Comparison of ENCODE assay signal across 8 mouse cellular contexts in genomic region chr10:103028253-103029131, GRCm38 (mm10). TPM values are rescaled to one million over a fixed set of nuclear protein-coding genes. Genes with fewer than 3 reads are reported as not detected.
DNase-seq lines count a peak whose midpoint lies in the region; ATAC-seq lines count a peak whose summit lies in the region.

No protein-coding gene starts in this region.

- H3K4me2 ChIP-seq in heart, embryonic 13.5 days, result peak overlapping the region; percentile 79
- peak overlapping the region; percentile 70 for H3K4me2 ChIP-seq in kidney, embryonic 15.5 days

- H3K9ac ChIP-seq in heart, embryonic 13.5 days, result peak overlapping the region; percentile 59; the same call in 1 of the 2 replicates
- peak overlapping the region; percentile 43 for H3K9ac ChIP-seq in kidney, embryonic 15.5 days

- DNase-seq in ES-CJ7 (ENCODE audit: low read depth, low spot score), result peak; percentile 72
- peak; percentile 19 for DNase-seq in adrenal gland, postnatal 14 days
- peak; percentile 69 for DNase-seq in mesoderm, embryonic 11.5 days (ENCODE audit: low read depth, low spot score)
- no peak for DNase-seq in spleen, postnatal 14 days (ENCODE audit: low spot score in 2 of 2)
- DNase-seq in urinary bladder, postnatal 25 days (ENCODE audit: low spot score), result no peak
- no peak for DNase-seq in natural killer cell, adult 2 months (ENCODE audit: low spot score in 2 of 2)

- H3K27me3 ChIP-seq in heart, embryonic 13.5 days (replicated peaks), result peaks cover 86% of the 10 kb centered on the region
- H3K27me3 ChIP-seq in kidney, embryonic 15.5 days, result peaks cover 85% of the 10 kb centered on the region

- ATAC-seq in heart, embryonic 13.5 days (ENCODE audit: extremely low read depth, insufficient number of reproducible peaks, low FRiP score, low TSS enrichment), result no peak
- peak; percentile 88 for ATAC-seq in kidney, embryonic 15.5 days (replicated peaks; ENCODE audit: low FRiP score)

- H3K4me1 ChIP-seq in heart, embryonic 13.5 days, result peaks cover 18% of the 10 kb centered on the region
- peaks cover 26% of the 10 kb centered on the region for H3K4me1 ChIP-seq in kidney, embryonic 15.5 days

- no peaks in the 10 kb centered on the region for H3K36me3 ChIP-seq in heart, embryonic 13.5 days
- H3K36me3 ChIP-seq in kidney, embryonic 15.5 days, result no peaks in the 10 kb centered on the region

- no peak overlapping the region for H3K27ac ChIP-seq in heart, embryonic 13.5 days (replicated peaks)
- peak overlapping the region; percentile 79 for H3K27ac ChIP-seq in kidney, embryonic 15.5 days

- H3K9me3 ChIP-seq in heart, embryonic 13.5 days, result no peaks in the 10 kb centered on the region
- H3K9me3 ChIP-seq in kidney, embryonic 15.5 days (replicated peaks), result no peaks in the 10 kb centered on the region

- WGBS in heart, embryonic 13.5 days, result under 1% methylated on average over 49 of the region's 50 CpGs
- under 1% methylated on average over 50 of the region's 50 CpGs for WGBS in kidney, embryonic 15.5 days

- H3K4me3 ChIP-seq in heart, embryonic 13.5 days, result peak overlapping the region; percentile 55
- peak overlapping the region; percentile 53 for H3K4me3 ChIP-seq in kidney, embryonic 15.5 days (replicated peaks)

RNA-seq across cellular contexts. Expression of gene Alx1, which starts 1.5 kb away (rescaled TPM):
- not detected in 2 replicates for total RNA-seq in adrenal gland, postnatal 14 days (2021)
- 0.47 and 0.64 TPM in 2 replicates for polyA plus RNA-seq in heart, embryonic 13.5 days (2015; fragmentation: Nextera tagmentation; extraction: Ambion mirVana)
- polyA plus RNA-seq in kidney, embryonic 15.5 days (2015; fragmentation: Nextera tagmentation; extraction: Ambion mirVana), result 28.6 and 29.9 TPM in 2 replicates

Comparison
In these comparisons a context has a peak if more than half of its experiments do, and no peak if none do; other contexts are left out.
1. DNase-seq: peak in ES-CJ7 (single experiment), adrenal gland, postnatal 14 days (single experiment) and mesoderm, embryonic 11.5 days (single experiment); none in spleen, postnatal 14 days (0 of 2), urinary bladder, postnatal 25 days (single experiment) and natural killer cell, adult 2 months (0 of 2).
2. RNA of gene Alx1, which starts 1.5 kb away (polyA plus RNA-seq): 28.6 to 29.9 TPM in kidney, embryonic 15.5 days; 0.47 to 0.64 TPM in heart, embryonic 13.5 days; every median in the first group is over 10 times any median in the second.